19 mouse cellular contexts compared by ENCODE assay signal in genomic region chr5:90988149-90988548, GRCm38 (mm10). TPM values are rescaled to one million over a fixed set of nuclear protein-coding genes. Genes with fewer than 3 reads are reported as not detected.
"Had no signal": no experiment of that assay in that cellular context is flagged by ENCODE, and none has a peak within 500 bp of the region (broad histone marks: within the 10 kb centered on the region; RNA-seq: fewer than 3 reads in every experiment).

No protein-coding gene starts in this region.

- H3K27me3 ChIP-seq: midbrain, embryonic 12.5 days; neural tube, embryonic 13.5 days; neural tube, embryonic 15.5 days had no signal

- DNase-seq: lung, postnatal 10 days; lung, postnatal 4 days; midbrain, embryonic 14.5 days; right cerebral cortex, adult 18-20 months; right cerebral cortex, postnatal 25 days; right cerebral cortex, postnatal 4 days; spleen, adult 18-20 months; thymus, adult 18-20 months; thymus, postnatal 14 days; thymus, postnatal 36 days had no signal

- H3K9ac ChIP-seq: lung, embryonic 14.5 days; midbrain, embryonic 12.5 days; neural tube, embryonic 13.5 days; neural tube, embryonic 15.5 days had no signal

- H3K4me3 ChIP-seq: midbrain, embryonic 10.5 days; midbrain, embryonic 12.5 days; myocyte; neural tube, embryonic 13.5 days; neural tube, embryonic 15.5 days had no signal

- H3K4me2 ChIP-seq: lung, embryonic 14.5 days; midbrain, embryonic 12.5 days; neural tube, embryonic 13.5 days; neural tube, embryonic 15.5 days had no signal

- H3K4me1 ChIP-seq: midbrain, embryonic 10.5 days; midbrain, embryonic 12.5 days; neural tube, embryonic 13.5 days; neural tube, embryonic 15.5 days had no signal

- H3K27ac ChIP-seq: midbrain, embryonic 10.5 days; midbrain, embryonic 12.5 days; neural tube, embryonic 13.5 days; neural tube, embryonic 15.5 days had no signal

- H3K9me3 ChIP-seq: midbrain, embryonic 10.5 days; midbrain, embryonic 12.5 days; neural tube, embryonic 13.5 days; neural tube, embryonic 15.5 days had no signal

RNA-seq across cellular contexts. Expression of gene Epgn, which starts 39.1 kb away (rescaled TPM):
- polyA plus RNA-seq: lung, embryonic 14.5 days; neural tube, embryonic 15.5 days; small intestine, adult 2 months; stomach, embryonic 14.5 days; stomach, embryonic 16.5 days had no signal
